Mouse (Mus musculus) frontal cortex, adult (tissue): ENCODE data around the gene BC049715.
"Not testable (repeated sequence)": the region's sequence is repeated elsewhere in the genome, so short reads cannot be mapped to it uniquely, and the experiment has no call there.

ENCODE experiments used
- ATAC-seq: cut with Nextera tagmentation; 2 replicates; pipeline ENCODE4 v1.9.2; 2017; ENCODE audit warnings: mild to moderate bottlenecking, moderate library complexity, mixed read lengths; ENCODE audit not compliant: low TSS enrichment

Gene BC049715

GRCm38 (mm10) chr6:136827516-136827880, at the start of gene BC049715:
Gene BC049715, plus strand, starts transcription at chr6:136827626.
- peak; percentile 7; the same call in 1 of the 2 replicates for ATAC-seq

- no peak for ATAC-seq
These were observed 45.9 kb upstream of the BC049715 start, which contains the start of gene Gucy2c for GRCm38 (mm10) chr6:136781377-136781986. Gene Gucy2c, minus strand, starts transcription at chr6:136781765.

GRCm38 (mm10) chr6:136782146-136782545, 45.3 kb upstream of the BC049715 start:
- ATAC-seq: no peak

- ATAC-seq: peak; percentile 78
These were observed 44.7 kb upstream of the BC049715 start for GRCm38 (mm10) chr6:136782761-136783160.

GRCm38 (mm10) chr6:136789391-136789971, 37.9 kb upstream of the BC049715 start:
- ATAC-seq: no peak; the same call in 1 of the 2 replicates

- no peak for ATAC-seq
These were observed 34.3 kb upstream of the BC049715 start for GRCm38 (mm10) chr6:136792884-136793758.

GRCm38 (mm10) chr6:136793831-136794525, 33.4 kb upstream of the BC049715 start:
- no peak for ATAC-seq

- ATAC-seq: no peak
These were observed 32.3 kb upstream of the BC049715 start for GRCm38 (mm10) chr6:136795110-136795509.

GRCm38 (mm10) chr6:136795850-136796249, 31.6 kb upstream of the BC049715 start:
- ATAC-seq: no peak

- not testable (repeated sequence) for ATAC-seq
These were observed 29.3 kb upstream of the BC049715 start for GRCm38 (mm10) chr6:136797874-136798693.

- no peak for ATAC-seq
These were observed 26.7 kb upstream of the BC049715 start for GRCm38 (mm10) chr6:136800710-136801109.

GRCm38 (mm10) chr6:136801274-136801673, 26.2 kb upstream of the BC049715 start:
- ATAC-seq: no peak

- ATAC-seq: no peak; the same call in 1 of the 2 replicates
These were observed 24.2 kb upstream of the BC049715 start for GRCm38 (mm10) chr6:136803093-136803738.

- ATAC-seq: peak; percentile 79
These were observed 23.4 kb upstream of the BC049715 start, which contains the start of gene Hist4h4 for GRCm38 (mm10) chr6:136803739-136804633. Gene Hist4h4, minus strand, starts transcription at chr6:136804415.

- ATAC-seq: no peak
These were observed 22.6 kb upstream of the BC049715 start for GRCm38 (mm10) chr6:136804705-136805408.

GRCm38 (mm10) chr6:136805409-136805775, 22.0 kb upstream of the BC049715 start:
- ATAC-seq: no peak

- ATAC-seq: no peak
These were observed 20.6 kb upstream of the BC049715 start for GRCm38 (mm10) chr6:136806819-136807218.

GRCm38 (mm10) chr6:136807395-136808013, 19.9 kb upstream of the BC049715 start:
- no peak for ATAC-seq
